9 mouse cellular contexts compared by ENCODE assay signal in the genomic region with DNA sequence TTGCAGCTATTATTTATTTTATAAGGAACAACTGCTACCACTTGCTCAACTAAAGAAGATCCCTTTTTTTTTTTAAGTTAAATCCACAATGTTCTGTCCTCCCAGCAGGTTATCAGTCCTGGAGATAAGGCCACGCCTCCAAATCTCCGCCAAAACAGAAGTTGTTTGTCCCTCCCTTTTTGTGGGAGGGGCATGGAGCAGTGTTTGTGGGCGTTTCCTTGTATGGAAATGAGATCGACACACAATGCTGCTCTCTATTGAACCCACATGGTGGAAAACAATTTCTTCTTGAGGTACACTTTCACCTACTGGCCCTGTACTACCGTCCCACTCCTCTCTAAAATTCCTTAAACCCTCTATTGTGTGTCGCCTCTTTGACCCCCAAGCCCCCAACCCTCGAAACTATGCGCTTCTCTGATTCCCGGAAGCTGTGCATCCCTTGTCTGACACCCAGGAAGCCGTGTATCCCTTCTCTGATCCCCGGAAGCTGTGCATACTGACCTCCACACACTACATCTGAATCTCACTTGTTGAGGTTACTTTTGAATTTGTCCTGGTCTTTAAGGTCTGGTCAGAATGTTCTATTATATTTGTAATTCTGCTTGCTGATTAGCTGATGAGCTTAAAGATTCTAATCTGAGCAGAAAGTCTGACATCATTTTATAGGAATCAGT. TPM values are rescaled to one million over a fixed set of nuclear protein-coding genes. Genes with fewer than 3 reads are reported as not detected.
DNase-seq lines count a peak whose midpoint lies in the region; ATAC-seq and TF ChIP-seq lines count a peak whose summit lies in the region.
"Had no signal": no experiment of that assay in that cellular context is flagged by ENCODE, and none has a peak within 500 bp of the region (broad histone marks: within the 10 kb centered on the region; RNA-seq: fewer than 3 reads in every experiment).

No protein-coding gene starts in this region.

- H3K9me3 ChIP-seq in stomach, embryonic 15.5 days, result no peaks in the 10 kb centered on the region
- H3K9me3 ChIP-seq in stomach, postnatal 0 days (ENCODE audit: control insufficient read depth, low read length), result no peaks in the 10 kb centered on the region
- no peaks in the 10 kb centered on the region for H3K9me3 ChIP-seq in intestine, embryonic 16.5 days (ENCODE audit: control insufficient read depth, low read length)

- H3K9ac ChIP-seq in stomach, embryonic 15.5 days, result no peak overlapping the region
- H3K9ac ChIP-seq in stomach, postnatal 0 days (ENCODE audit: low read length), result no peak overlapping the region
- H3K9ac ChIP-seq in intestine, embryonic 16.5 days (ENCODE audit: low read depth, low read length), result no peak overlapping the region

- ATAC-seq in stomach, embryonic 15.5 days (ENCODE audit: insufficient read depth, low FRiP score, low read depth), result no peak
- no peak for ATAC-seq in stomach, postnatal 0 days (ENCODE audit: low FRiP score, low TSS enrichment)
- ATAC-seq in intestine, embryonic 16.5 days, result peak; percentile 61

- H3K4me3 ChIP-seq in gastrocnemius, adult 2 months, result no peak overlapping the region; the same call in 1 of the 2 replicates
- H3K4me3 ChIP-seq in stomach, embryonic 15.5 days (replicated peaks), result no peak overlapping the region
- no peak overlapping the region for H3K4me3 ChIP-seq in stomach, postnatal 0 days (ENCODE audit: low read depth, low read length)
- H3K4me3 ChIP-seq in intestine, embryonic 16.5 days (ENCODE audit: low read length), result peak overlapping the region; percentile 20; the same call in 1 of the 2 replicates
- H3K4me3 ChIP-seq: layer of hippocampus, adult 2 months had no signal

- H3K4me2 ChIP-seq in stomach, embryonic 15.5 days, result peak overlapping the region; percentile 34
- H3K4me2 ChIP-seq in stomach, postnatal 0 days (replicated peaks; ENCODE audit: low read depth), result no peak overlapping the region
- peak overlapping the region; percentile 43 for H3K4me2 ChIP-seq in intestine, embryonic 16.5 days (ENCODE audit: low read depth, low read length)

- H3K27me3 ChIP-seq in stomach, embryonic 15.5 days (replicated peaks), result no peaks in the 10 kb centered on the region
- H3K27me3 ChIP-seq in stomach, postnatal 0 days (ENCODE audit: control insufficient read depth, insufficient read depth, low read length), result no peaks in the 10 kb centered on the region
- H3K27me3 ChIP-seq in intestine, embryonic 16.5 days (replicated peaks; ENCODE audit: control insufficient read depth, insufficient read depth, low read length), result no peaks in the 10 kb centered on the region

- 43% methylated on average over 11 of the region's 11 CpGs for WGBS in stomach, embryonic 15.5 days
- 38% methylated on average over 11 of the region's 11 CpGs for WGBS in stomach, postnatal 0 days
- WGBS in intestine, embryonic 16.5 days, result 32% methylated on average over 11 of the region's 11 CpGs

- TF ChIP-seq EP300 in stomach, postnatal 0 days (optimal IDR thresholded peaks at IDR 0.05), result no peak

- no peak for DNase-seq in gastrocnemius, adult 2 months
- no peak for DNase-seq in gastrocnemius, adult 18-20 months (ENCODE audit: low spot score)
- DNase-seq in stomach, postnatal 0 days (ENCODE audit: low spot score), result no peak
- peak; percentile 73 for DNase-seq in testis, postnatal 10 days (ENCODE audit: low spot score)
- no peak for DNase-seq in cerebellum, postnatal 14 days
- DNase-seq in cerebellum, adult 18-20 months, result no peak

- H3K4me1 ChIP-seq in stomach, embryonic 15.5 days, result no peaks in the 10 kb centered on the region
- no peaks in the 10 kb centered on the region for H3K4me1 ChIP-seq in stomach, postnatal 0 days (replicated peaks; ENCODE audit: control insufficient read depth, insufficient read depth)
- peaks cover 18% of the 10 kb centered on the region for H3K4me1 ChIP-seq in intestine, embryonic 16.5 days (ENCODE audit: control insufficient read depth, insufficient read depth, low read length)

- peak overlapping the region; percentile 48; the same call in 1 of the 2 replicates for H3K27ac ChIP-seq in gastrocnemius, adult 2 months
- H3K27ac ChIP-seq in stomach, embryonic 15.5 days, result no peak overlapping the region
- H3K27ac ChIP-seq in stomach, postnatal 0 days (replicated peaks), result no peak overlapping the region
- peak overlapping the region; percentile 50; the same call in 1 of the 2 replicates for H3K27ac ChIP-seq in intestine, embryonic 16.5 days (ENCODE audit: low read length)
- H3K27ac ChIP-seq: layer of hippocampus, adult 2 months had no signal

- H3K36me3 ChIP-seq in stomach, embryonic 15.5 days, result no peaks in the 10 kb centered on the region
- no peaks in the 10 kb centered on the region for H3K36me3 ChIP-seq in stomach, postnatal 0 days (ENCODE audit: control insufficient read depth, insufficient read depth, low read length)
- no peaks in the 10 kb centered on the region for H3K36me3 ChIP-seq in intestine, embryonic 16.5 days (ENCODE audit: control insufficient read depth, insufficient read depth, low read length)

- intact Hi-C loops in gastrocnemius, adult 2 months (cut with DNase I), result no loop called here

- no peak for TF ChIP-seq CTCF in gastrocnemius, adult 2 months (IDR thresholded peaks at IDR 0.05)
- no peak for TF ChIP-seq CTCF in stomach, postnatal 0 days (IDR thresholded peaks at IDR 0.05; ENCODE audit: low read depth)

RNA-seq across cellular contexts. Expression of a gene that starts 48.3 kb away (rescaled TPM):
- total RNA-seq in gastrocnemius, adult 2 months (2021), result 10 to 100 TPM in 1 of 2 experiments, 1 to 10 TPM in 1; 4.9 to 10.2 TPM
- total RNA-seq in gastrocnemius, adult 18-20 months (2021), result 10 to 100 TPM in 1 of 2 experiments, 1 to 10 TPM in 1; 5.8 to 10.9 TPM
- polyA plus RNA-seq in stomach, embryonic 15.5 days (2015; fragmentation: Nextera tagmentation; extraction: Ambion mirVana), result 56.1 and 70.2 TPM in 2 replicates
- 27.3 and 34.9 TPM in 2 replicates for polyA plus RNA-seq in stomach, postnatal 0 days (2015; fragmentation: Nextera tagmentation; extraction: Ambion mirVana)
- polyA plus RNA-seq in intestine, embryonic 16.5 days (2015; fragmentation: Nextera tagmentation; extraction: Ambion mirVana), result 42.1 and 44.0 TPM in 2 replicates

Comparison
In these comparisons a context has a peak if more than half of its experiments do, and no peak if none do; other contexts are left out.
1. H3K27ac ChIP-seq: peak in gastrocnemius, adult 2 months (single experiment) and intestine, embryonic 16.5 days (single experiment); none in stomach, embryonic 15.5 days (single experiment) and stomach, postnatal 0 days (single experiment).